Mouse (Mus musculus) monocyte, adult 2 months (primary cell): ENCODE measurements around the gene Eif4e2.
A peak's percentile ranks its signal among the peaks of the same experiment; 100 is the strongest.

Source experiments
- DNase-seq, 2 experiments: peaks; one replicate each; pipeline ENCODE4 v3.0.0; 2022; ENCODE audit warnings: low spot score in 2 of 2, low read depth in 1 of 2

Gene Eif4e2

GRCm38 (mm10) chr1:87201848-87202247 lies 11.9 kb upstream of the Eif4e2 start:
- DNase-seq = no peak

- no peak for DNase-seq
Measured at GRCm38 (mm10) chr1:87203779-87204178, 9.9 kb upstream of the Eif4e2 start.

GRCm38 (mm10) chr1:87204465-87204864 lies 9.2 kb upstream of the Eif4e2 start, which contains the start of gene Chrng:
Chrng (plus strand) TSS chr1:87204657.
- DNase-seq = no peak

GRCm38 (mm10) chr1:87205038-87205437 lies 8.7 kb upstream of the Eif4e2 start:
- DNase-seq = no peak

GRCm38 (mm10) chr1:87205502-87205901 lies 8.2 kb upstream of the Eif4e2 start:
- no peak for DNase-seq

- no peak for DNase-seq
Measured at GRCm38 (mm10) chr1:87206339-87206738, 7.4 kb upstream of the Eif4e2 start.

GRCm38 (mm10) chr1:87211431-87211830 lies 2.3 kb upstream of the Eif4e2 start:
- DNase-seq = no peak

- DNase-seq = no peak
Measured at GRCm38 (mm10) chr1:87214748-87215147, 1.0 kb downstream of the Eif4e2 start.

GRCm38 (mm10) chr1:87217938-87218337 lies 4.2 kb downstream of the Eif4e2 start:
- DNase-seq = no peak

GRCm38 (mm10) chr1:87225739-87226138 lies 12.0 kb downstream of the Eif4e2 start:
- DNase-seq = no peak

GRCm38 (mm10) chr1:87226409-87227159 lies 12.9 kb downstream of the Eif4e2 start:
- no peak for DNase-seq

GRCm38 (mm10) chr1:87227160-87227550 lies 13.4 kb downstream of the Eif4e2 start:
- no peak for DNase-seq

- DNase-seq = no peak
Measured at GRCm38 (mm10) chr1:87230606-87231005, 16.9 kb downstream of the Eif4e2 start.

- no peak for DNase-seq
Measured at GRCm38 (mm10) chr1:87232197-87232596, 18.5 kb downstream of the Eif4e2 start.

- no peak for DNase-seq
Measured at GRCm38 (mm10) chr1:87239056-87239455, 25.3 kb downstream of the Eif4e2 start.

GRCm38 (mm10) chr1:87243021-87243420 lies 29.3 kb downstream of the Eif4e2 start:
- DNase-seq = no peak

- DNase-seq = no peak
Measured at GRCm38 (mm10) chr1:87245430-87245829, 31.7 kb downstream of the Eif4e2 start.

GRCm38 (mm10) chr1:87245929-87246815 lies 32.5 kb downstream of the Eif4e2 start:
- DNase-seq = peak in 1 of 2 experiments; percentile 56

- DNase-seq = no peak
Measured at GRCm38 (mm10) chr1:87252040-87252609, 38.4 kb downstream of the Eif4e2 start.

GRCm38 (mm10) chr1:87255173-87255572 lies 41.5 kb downstream of the Eif4e2 start:
- DNase-seq = no peak

GRCm38 (mm10) chr1:87257691-87258090 lies 44.0 kb downstream of the Eif4e2 start:
- no peak for DNase-seq

GRCm38 (mm10) chr1:87258484-87258883 lies 44.8 kb downstream of the Eif4e2 start:
- DNase-seq = no peak
